Mouse (Mus musculus): ENCODE data around the gene Il1rl1. TPM values are rescaled to one million over a fixed set of nuclear protein-coding genes. Genes with fewer than 3 reads are reported as not detected.

The Il1rl1 gene
- polyA plus RNA-seq, 1 experiment, result 1.5 TPM

DNA sequence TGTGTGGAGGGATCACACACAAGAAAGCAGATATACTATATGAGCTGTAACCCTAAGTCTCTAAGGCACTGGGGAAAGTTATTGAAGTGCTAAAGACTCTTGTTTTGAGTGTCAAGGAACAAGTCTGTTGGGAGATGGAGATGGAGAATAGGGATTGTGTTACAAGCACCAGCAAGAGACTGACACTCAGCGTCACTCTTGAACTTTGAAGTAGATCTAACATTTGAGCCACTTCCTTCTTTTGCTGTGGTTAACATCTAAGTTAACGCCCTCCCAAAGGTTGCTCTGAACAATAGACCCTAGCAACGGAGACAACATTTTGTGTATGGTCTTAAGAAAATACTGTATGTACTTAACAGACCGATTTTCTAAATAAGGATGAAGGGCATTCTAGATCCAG lies 44.3 kb downstream of the Il1rl1 start:
- TF ChIP-seq CTCF (IDR thresholded peaks at IDR 0.05; ENCODE audit: low read depth, low read length), result no peak
- Histone ChIP-seq H3K4me1 (ENCODE audit: control insufficient read depth, insufficient read depth, low read length) (peaks cover 19% of the 10 kb centered on the region), H3K4me3 (ENCODE audit: insufficient read depth, low read length) (no peak overlapping the region), H3K27ac (ENCODE audit: insufficient read depth, low read depth, low read length) (no peak overlapping the region)

DNA sequence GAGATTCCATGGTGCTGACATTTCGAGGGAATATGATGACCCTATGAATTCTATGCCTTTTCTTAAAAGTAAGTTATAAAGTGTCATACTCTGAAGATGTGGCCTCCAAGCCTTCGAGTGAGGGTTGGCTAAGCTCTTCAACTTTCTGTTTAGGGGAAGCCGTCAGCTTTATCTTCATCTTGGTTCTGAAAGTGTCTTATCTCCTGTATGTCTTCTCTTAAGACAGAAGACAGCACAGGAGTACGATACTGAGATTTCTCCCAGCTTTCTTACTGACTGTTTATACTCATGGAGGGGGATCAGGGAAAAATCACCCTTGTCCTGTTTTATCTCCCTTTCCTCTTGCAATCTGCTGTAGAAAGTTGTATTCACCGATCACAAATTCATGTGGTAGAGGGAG lies 45.0 kb downstream of the Il1rl1 start:
- TF ChIP-seq POLR2A (IDR thresholded peaks at IDR 0.05; ENCODE audit: borderline replicate concordance, low read depth, low read length), result no peak
- no peak for TF ChIP-seq CTCF (IDR thresholded peaks at IDR 0.05; ENCODE audit: low read depth, low read length)
- Histone ChIP-seq H3K27ac (ENCODE audit: insufficient read depth, low read depth, low read length) (no peak overlapping the region), H3K4me3 (ENCODE audit: insufficient read depth, low read length) (no peak overlapping the region), H3K4me1 (ENCODE audit: control insufficient read depth, insufficient read depth, low read length) (peaks cover 19% of the 10 kb centered on the region)

DNA sequence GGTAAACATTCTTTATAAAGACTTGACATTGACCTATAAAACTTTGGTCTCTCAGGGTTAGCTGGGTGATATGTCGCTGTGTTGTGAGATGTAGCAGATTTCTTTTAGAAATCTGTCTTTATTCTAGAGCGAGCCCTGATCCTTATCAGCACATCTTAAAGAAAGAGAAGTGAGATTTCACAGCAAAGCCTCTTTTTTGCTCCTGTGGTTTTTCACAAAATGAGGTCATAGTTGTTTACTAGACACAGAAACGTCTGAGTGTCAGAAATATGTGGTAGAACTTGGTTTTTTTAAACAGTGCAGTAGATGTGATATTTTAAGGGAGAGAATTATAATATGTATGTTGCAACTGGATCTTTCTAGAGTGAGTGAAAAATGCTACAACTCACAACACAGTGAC lies 46.3 kb downstream of the Il1rl1 start:
- TF ChIP-seq CTCF (IDR thresholded peaks at IDR 0.05; ENCODE audit: low read depth, low read length) (no peak), POLR2A (IDR thresholded peaks at IDR 0.05; ENCODE audit: borderline replicate concordance, low read depth, low read length) (no peak)
- no peak overlapping the region for H3K4me3 ChIP-seq (ENCODE audit: insufficient read depth, low read length)
- peak overlapping the region; percentile 51; the same call in 1 of the 2 replicates for H3K27ac ChIP-seq (ENCODE audit: insufficient read depth, low read depth, low read length)
- H3K4me1 ChIP-seq (ENCODE audit: control insufficient read depth, insufficient read depth, low read length), result peaks cover 26% of the 10 kb centered on the region

DNA sequence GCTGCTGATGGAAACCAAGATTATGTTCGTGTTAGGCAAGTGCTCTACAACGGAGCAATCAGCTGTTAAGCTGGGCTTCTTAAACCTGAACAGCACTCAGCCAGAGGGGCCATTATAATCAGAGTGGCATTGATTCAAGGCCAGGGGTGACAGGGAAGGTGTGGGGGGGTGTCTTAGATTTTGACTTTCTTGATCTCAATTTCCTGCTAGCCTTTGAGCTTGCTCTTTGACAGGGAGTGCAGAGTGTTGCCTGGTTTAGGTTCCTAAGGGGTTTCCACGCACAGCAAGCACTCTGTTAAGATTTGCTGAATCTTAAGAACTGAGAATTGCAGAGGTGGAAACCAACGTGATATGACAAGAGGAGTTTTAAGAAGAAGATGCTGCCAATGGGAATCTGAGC lies 47.4 kb downstream of the Il1rl1 start:
- no peak overlapping the region for H3K27ac ChIP-seq (ENCODE audit: insufficient read depth, low read depth, low read length)
- peaks cover 26% of the 10 kb centered on the region for H3K4me1 ChIP-seq (ENCODE audit: control insufficient read depth, insufficient read depth, low read length)
- TF ChIP-seq CTCF (IDR thresholded peaks at IDR 0.05; ENCODE audit: low read depth, low read length) (no peak), POLR2A (IDR thresholded peaks at IDR 0.05; ENCODE audit: borderline replicate concordance, low read depth, low read length) (no peak)
- H3K4me3 ChIP-seq (ENCODE audit: insufficient read depth, low read length), result no peak overlapping the region

DNA sequence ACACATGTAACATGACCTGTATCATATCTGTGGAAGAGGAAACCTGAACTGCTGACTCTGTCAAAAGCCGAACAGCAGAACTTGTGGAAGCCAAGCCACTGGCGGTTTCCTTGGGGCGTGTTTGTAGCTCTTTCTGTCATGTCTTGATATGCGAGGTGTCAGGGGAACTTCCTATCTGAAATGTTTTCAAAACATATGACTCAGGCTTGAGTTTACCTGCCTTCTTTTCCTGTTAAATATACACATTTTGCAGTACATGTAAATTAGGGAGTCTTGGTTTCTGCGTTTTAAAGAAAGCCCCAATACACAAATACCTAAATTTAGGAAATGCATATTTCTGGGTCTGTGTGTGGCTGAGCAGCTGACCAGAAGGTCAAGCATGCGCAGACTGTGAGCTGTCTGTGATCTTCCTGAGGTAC lies 50.1 kb downstream of the Il1rl1 start:
- Histone ChIP-seq H3K4me3 (ENCODE audit: insufficient read depth, low read length) (no peak overlapping the region), H3K4me1 (ENCODE audit: control insufficient read depth, insufficient read depth, low read length) (peaks cover 22% of the 10 kb centered on the region), H3K27ac (ENCODE audit: insufficient read depth, low read depth, low read length) (no peak overlapping the region)
- no peak for TF ChIP-seq CTCF (IDR thresholded peaks at IDR 0.05; ENCODE audit: low read depth, low read length)
- TF ChIP-seq POLR2A (IDR thresholded peaks at IDR 0.05; ENCODE audit: borderline replicate concordance, low read depth, low read length), result no peak

DNA sequence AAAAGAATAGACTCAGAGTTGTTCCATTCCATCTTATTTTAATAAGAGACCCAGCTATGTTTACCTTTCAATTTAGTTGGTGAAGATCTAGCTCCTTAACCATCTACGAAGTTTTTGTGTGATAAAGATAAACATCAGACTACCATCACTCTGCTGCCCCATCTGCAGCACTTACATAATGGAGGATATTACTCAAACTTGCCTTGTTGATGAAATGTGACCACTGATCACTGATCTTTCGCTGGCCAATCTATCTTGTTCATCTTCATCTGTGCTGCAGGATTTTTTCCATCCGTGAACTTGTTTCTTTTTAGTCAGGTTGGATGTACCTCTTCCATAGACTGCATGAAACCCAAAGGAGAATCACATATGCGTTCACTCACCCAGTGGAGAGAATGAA lies 65.2 kb downstream of the Il1rl1 start:
- no peak for TF ChIP-seq POLR2A (IDR thresholded peaks at IDR 0.05; ENCODE audit: borderline replicate concordance, low read depth, low read length)
- no peaks in the 10 kb centered on the region for H3K4me1 ChIP-seq (ENCODE audit: control insufficient read depth, insufficient read depth, low read length)
- H3K4me3 ChIP-seq (ENCODE audit: insufficient read depth, low read length), result no peak overlapping the region

DNA sequence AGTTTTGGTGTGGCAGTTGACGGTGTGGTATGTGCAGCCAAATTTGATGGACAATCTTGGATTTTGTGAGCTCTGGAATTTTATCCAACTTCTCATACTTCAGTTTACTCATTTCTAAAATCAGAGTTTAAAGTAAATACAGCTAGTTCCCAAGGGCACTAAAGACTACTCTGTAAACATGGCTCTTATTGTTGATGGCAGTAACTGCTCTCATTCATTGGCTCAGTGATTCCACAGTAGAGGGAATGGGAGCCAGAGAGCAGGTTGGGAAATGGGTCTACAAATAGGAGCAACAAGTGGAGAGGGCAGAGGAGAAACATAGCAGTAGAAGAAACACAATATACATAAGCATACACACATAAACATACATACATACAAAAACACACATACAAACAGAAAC lies 70.3 kb downstream of the Il1rl1 start:
- peaks cover 13% of the 10 kb centered on the region for H3K4me1 ChIP-seq (ENCODE audit: control insufficient read depth, insufficient read depth, low read length)
- H3K27ac ChIP-seq (ENCODE audit: insufficient read depth, low read depth, low read length), result no peak overlapping the region
- H3K4me3 ChIP-seq (ENCODE audit: insufficient read depth, low read length), result no peak overlapping the region
- no peak for TF ChIP-seq CTCF (IDR thresholded peaks at IDR 0.05; ENCODE audit: low read depth, low read length)
- TF ChIP-seq POLR2A (IDR thresholded peaks at IDR 0.05; ENCODE audit: borderline replicate concordance, low read depth, low read length), result no peak

More for the DNA sequence above, 65.2 kb downstream of the Il1rl1 start:
- no peak overlapping the region for H3K27ac ChIP-seq (ENCODE audit: insufficient read depth, low read depth, low read length)

DNA sequence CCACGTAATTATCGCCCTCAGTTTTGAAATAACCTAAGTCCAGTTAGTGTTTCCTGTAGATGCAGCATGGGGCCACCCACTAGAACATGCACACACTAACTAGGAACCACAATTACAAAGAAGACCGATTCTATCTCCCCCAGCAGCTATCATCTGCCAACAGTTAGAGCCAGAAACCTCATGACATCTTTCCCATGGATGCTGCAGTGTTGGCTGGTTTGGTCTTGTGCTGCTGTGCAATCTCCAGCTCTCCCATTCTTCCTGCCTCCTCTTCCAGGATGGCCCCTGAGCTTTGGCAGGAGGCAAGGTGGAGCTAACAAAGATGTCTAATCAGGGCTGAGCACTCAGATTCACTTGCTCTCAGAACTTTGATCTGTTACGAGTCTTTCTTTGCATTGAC lies 71.8 kb downstream of the Il1rl1 start:
- Histone ChIP-seq H3K4me3 (ENCODE audit: insufficient read depth, low read length) (no peak overlapping the region), H3K4me1 (ENCODE audit: control insufficient read depth, insufficient read depth, low read length) (peaks cover 13% of the 10 kb centered on the region), H3K27ac (ENCODE audit: insufficient read depth, low read depth, low read length) (no peak overlapping the region)
- TF ChIP-seq POLR2A (IDR thresholded peaks at IDR 0.05; ENCODE audit: borderline replicate concordance, low read depth, low read length) (no peak), CTCF (IDR thresholded peaks at IDR 0.05; ENCODE audit: low read depth, low read length) (no peak)

DNA sequence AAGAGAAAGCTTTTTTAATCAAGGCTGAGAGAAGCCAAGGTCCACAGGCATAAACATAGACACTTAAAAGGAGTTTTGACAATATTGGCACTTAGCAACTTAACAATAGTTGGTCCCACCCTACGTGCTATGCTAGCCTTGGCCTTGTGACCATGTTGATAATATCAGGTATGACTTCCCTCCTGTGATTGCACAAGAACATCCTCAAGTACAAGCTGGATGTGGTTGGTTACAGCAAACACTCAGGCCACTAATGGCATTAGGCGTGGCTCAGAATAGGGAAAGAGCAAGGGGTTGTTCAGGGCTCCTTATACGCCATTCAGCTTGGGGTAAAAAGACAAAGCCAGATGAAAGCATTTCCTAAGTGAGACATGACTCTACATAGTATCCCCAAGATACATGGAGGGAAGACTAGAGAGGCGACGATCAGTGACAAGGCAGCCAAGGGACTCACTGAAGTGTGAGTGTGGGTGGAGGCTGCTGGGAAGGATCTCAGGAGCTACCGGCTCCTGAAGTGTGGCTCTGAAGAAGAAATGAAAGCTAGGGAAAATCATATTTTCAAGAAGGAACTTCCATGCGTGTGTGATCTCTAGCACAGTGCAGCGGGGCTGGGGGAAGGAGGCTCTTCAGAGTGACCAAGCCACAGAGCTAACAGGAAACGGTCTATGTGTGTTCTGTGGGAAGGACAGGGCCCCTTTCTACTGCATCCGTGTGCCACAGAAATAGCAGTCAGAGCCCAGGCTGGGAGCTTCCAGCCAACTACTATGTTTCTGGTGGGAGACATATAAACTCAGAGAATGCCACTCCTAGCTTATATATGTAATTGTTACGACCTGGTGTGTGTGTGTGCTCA lies 72.4 kb downstream of the Il1rl1 start:
- peak overlapping the region; percentile 21; the same call in 1 of the 2 replicates for H3K27ac ChIP-seq (ENCODE audit: insufficient read depth, low read depth, low read length)

DNA sequence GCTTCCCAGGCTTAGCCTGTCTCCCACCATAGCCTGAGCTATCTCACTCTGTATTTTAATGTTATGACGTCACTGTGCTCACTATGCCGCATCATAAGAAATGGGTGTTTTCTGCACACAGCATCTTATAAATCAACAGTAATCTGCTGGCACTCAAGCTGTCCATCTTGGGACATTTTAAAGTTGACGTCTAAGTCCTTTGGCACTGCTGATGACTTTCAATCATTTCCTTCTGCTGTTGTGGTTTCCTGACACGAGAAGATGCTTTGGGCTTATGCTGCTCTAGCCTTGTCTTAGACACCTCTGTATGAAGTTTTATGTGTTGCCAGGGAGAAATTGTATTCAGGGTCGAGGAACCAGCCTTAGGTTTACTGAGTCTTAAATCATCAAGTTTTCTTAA lies 75.2 kb downstream of the Il1rl1 start:
- Histone ChIP-seq H3K27ac (ENCODE audit: insufficient read depth, low read depth, low read length) (no peak overlapping the region), H3K4me3 (ENCODE audit: insufficient read depth, low read length) (no peak overlapping the region), H3K4me1 (ENCODE audit: control insufficient read depth, insufficient read depth, low read length) (peaks cover 13% of the 10 kb centered on the region)
- TF ChIP-seq POLR2A (IDR thresholded peaks at IDR 0.05; ENCODE audit: borderline replicate concordance, low read depth, low read length), result no peak
- TF ChIP-seq CTCF (IDR thresholded peaks at IDR 0.05; ENCODE audit: low read depth, low read length), result no peak

More for the DNA sequence above, 72.4 kb downstream of the Il1rl1 start:
- TF ChIP-seq CTCF (IDR thresholded peaks at IDR 0.05; ENCODE audit: low read depth, low read length) (no peak), POLR2A (IDR thresholded peaks at IDR 0.05; ENCODE audit: borderline replicate concordance, low read depth, low read length) (no peak)
- H3K4me1 ChIP-seq (ENCODE audit: control insufficient read depth, insufficient read depth, low read length), result peaks cover 13% of the 10 kb centered on the region
- H3K4me3 ChIP-seq (ENCODE audit: insufficient read depth, low read length), result no peak overlapping the region

Other genes starting within 250 kb of the Il1rl1 start
- 0.38 and 0.55 TPM in 2 replicates for gene Il1r1, start 204.5 kb upstream of the Il1rl1 start, polyA plus RNA-seq (2012; ENCODE audit: insufficient read depth, insufficient read length, missing spikeins)
- 0.46 and 0.75 TPM in 2 replicates for gene Il1rl2, start 105.0 kb upstream of the Il1rl1 start, polyA plus RNA-seq (2012; ENCODE audit: insufficient read depth, insufficient read length, missing spikeins)
- not detected in 2 replicates for gene Il18r1, start 36.0 kb downstream of the Il1rl1 start, polyA plus RNA-seq (2012; ENCODE audit: insufficient read depth, insufficient read length, missing spikeins)
- gene Il18rap, start 85.8 kb downstream of the Il1rl1 start, polyA plus RNA-seq (2012; ENCODE audit: insufficient read depth, insufficient read length, missing spikeins), result 1.1 and 2.7 TPM in 2 replicates
- gene Slc9a4, start 150.5 kb downstream of the Il1rl1 start, polyA plus RNA-seq (2012; ENCODE audit: insufficient read depth, insufficient read length, missing spikeins), result 0.52 and 0.83 TPM in 2 replicates